Mouse (Mus musculus) small intestine, adult 2 months (tissue): ENCODE results near the gene Ier5l.

Source experiments
- CTCF ChIP-seq: fragments of 200-500 bp; IDR thresholded peaks from 2 replicates; pipeline ENCODE4 v1.5.1; 2012; ENCODE audit warnings: low read depth, mild to moderate bottlenecking, control low read depth, inconsistent platforms, low read length, moderate library complexity, mixed read lengths; ENCODE audit not compliant: insufficient replicate concordance, insufficient read length; ENCODE audit errors: extremely low read depth
- POLR2A ChIP-seq: fragments of 200-500 bp; IDR thresholded peaks from 2 replicates; pipeline ENCODE4 v1.6.1; 2012; ENCODE audit warnings: low read depth, mild to moderate bottlenecking, control low read depth, inconsistent platforms, low read length, moderate library complexity

DNA sequence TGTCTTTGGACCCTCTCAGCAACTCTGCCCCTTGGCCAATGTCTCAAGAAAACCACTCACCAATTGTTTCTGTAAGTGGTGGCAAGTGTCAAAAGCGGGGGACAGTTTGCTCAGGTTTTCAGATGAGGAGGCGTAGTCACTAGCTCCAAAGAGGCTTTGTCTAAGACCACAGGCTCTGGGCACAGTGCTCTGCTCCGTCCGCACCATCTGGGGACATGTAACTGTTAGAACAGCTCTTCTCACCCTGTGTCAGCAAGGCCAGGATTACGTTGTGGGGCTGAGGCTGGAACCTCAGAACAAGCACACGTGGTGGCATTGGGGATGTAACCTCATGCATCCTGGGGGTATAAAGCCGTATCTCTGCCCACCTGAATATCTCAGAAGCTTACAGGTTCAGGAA lies 1.4 kb upstream of the Ier5l start:
- no peak for TF ChIP-seq POLR2A
- no peak for TF ChIP-seq CTCF
